Comparison of ENCODE assay signal across 18 mouse cellular contexts in genomic region chr2:174605020-174605419, GRCm38 (mm10). TPM values are rescaled to one million over a fixed set of nuclear protein-coding genes. Genes with fewer than 3 reads are reported as not detected.
"Had no signal": no experiment of that assay in that cellular context is flagged by ENCODE, and none has a peak within 500 bp of the region (broad histone marks: within the 10 kb centered on the region; RNA-seq: fewer than 3 reads in every experiment).

No protein-coding gene starts in this region.

- H3K27me3 ChIP-seq: midbrain, embryonic 12.5 days; neural tube, embryonic 13.5 days; neural tube, embryonic 15.5 days had no signal

- DNase-seq: lung, adult 18-20 months; lung, embryonic 14.5 days; lung, postnatal 10 days; lung, postnatal 4 days; midbrain, embryonic 14.5 days; retina, postnatal 1 day; right cerebral cortex, postnatal 14 days; thymus, adult 18-20 months; thymus, postnatal 14 days; thymus, postnatal 36 days had no signal

- H3K9me3 ChIP-seq: midbrain, embryonic 10.5 days; midbrain, embryonic 12.5 days; neural tube, embryonic 13.5 days; neural tube, embryonic 15.5 days had no signal

- H3K4me1 ChIP-seq: midbrain, embryonic 10.5 days; neural tube, embryonic 13.5 days; neural tube, embryonic 15.5 days had no signal

- H3K9ac ChIP-seq: lung, embryonic 14.5 days; midbrain, embryonic 12.5 days; neural tube, embryonic 13.5 days; neural tube, embryonic 15.5 days had no signal

- H3K36me3 ChIP-seq: midbrain, embryonic 10.5 days; midbrain, embryonic 12.5 days; neural tube, embryonic 13.5 days; neural tube, embryonic 15.5 days had no signal

- ATAC-seq: midbrain, embryonic 16.5 days had no signal

- H3K4me2 ChIP-seq: lung, embryonic 14.5 days; midbrain, embryonic 12.5 days; neural tube, embryonic 13.5 days; neural tube, embryonic 15.5 days had no signal

- H3K4me3 ChIP-seq: midbrain, embryonic 10.5 days; midbrain, embryonic 12.5 days; myocyte; neural tube, embryonic 13.5 days; neural tube, embryonic 15.5 days had no signal

- H3K27ac ChIP-seq: midbrain, embryonic 10.5 days; midbrain, embryonic 12.5 days; neural tube, embryonic 13.5 days; neural tube, embryonic 15.5 days had no signal

RNA-seq across cellular contexts. Expression of gene Zfp831, which starts 38.3 kb away (rescaled TPM):
- polyA plus RNA-seq: lung, embryonic 14.5 days; lung, embryonic 16.5 days; midbrain, embryonic 10.5 days; midbrain, embryonic 14.5 days; midbrain, embryonic 16.5 days; myocyte; neural tube, embryonic 11.5 days; neural tube, embryonic 13.5 days had no signal
